Mouse (Mus musculus): Measurements from ENCODE around the gene Nelfb. TPM values are rescaled to one million over a fixed set of nuclear protein-coding genes. Genes with fewer than 3 reads are reported as not detected.

Gene Nelfb
- polyA plus RNA-seq, 1 experiment from 2014 or later = 101 TPM

DNA sequence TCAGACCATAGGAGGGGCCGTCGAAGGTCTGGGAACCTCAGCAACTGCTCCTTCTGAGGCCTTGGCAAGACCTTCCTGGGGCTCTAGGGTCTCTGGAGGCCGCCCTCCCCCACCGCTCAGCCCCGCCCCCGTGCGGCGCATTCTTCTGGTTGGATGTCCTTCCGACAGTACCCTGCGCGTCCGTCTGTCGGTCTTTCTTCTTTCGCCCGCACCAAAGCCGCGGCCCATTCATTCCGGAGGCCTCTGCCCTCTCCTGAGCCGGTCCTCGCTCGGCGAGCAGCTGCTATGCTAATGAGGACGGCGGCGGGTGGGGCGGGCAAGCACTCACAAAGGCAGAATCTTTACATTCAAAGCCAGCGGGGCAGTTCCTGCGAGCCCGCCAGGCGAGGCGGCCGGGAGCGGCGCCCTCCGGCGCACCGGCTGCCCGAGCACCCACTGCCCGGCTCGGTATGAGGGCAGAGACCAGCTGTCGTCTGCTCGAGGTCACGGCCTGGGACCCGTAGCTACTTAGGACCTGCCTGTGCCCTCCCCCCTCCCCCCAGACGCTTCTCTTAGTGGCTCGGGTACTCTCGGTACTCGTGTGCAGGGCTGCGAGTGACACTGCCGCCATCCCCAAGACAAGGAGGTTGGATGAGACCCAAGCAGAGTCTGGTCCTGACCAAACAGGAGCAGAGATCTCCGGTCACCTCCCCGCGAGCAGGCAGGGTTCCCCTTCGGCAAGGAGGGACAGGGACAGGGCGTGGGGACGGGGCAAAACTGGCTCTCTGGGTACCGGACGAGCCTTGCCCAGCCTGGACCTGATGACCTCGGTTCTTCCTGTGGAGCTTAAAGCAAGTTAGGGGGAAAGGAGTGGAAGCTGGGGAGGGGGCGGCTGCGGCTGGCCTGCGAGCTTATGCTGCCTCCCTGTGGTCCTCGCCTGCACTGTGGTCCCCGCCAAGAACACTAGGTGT is 25.4 kb downstream of the Nelfb start:
- Histone ChIP-seq H3K4me1 (ENCODE audit: control insufficient read depth, insufficient read depth, low read length) (peaks cover 18% of the 10 kb centered on the region; the same call in 1 of the 2 replicates), H3K9ac (ENCODE audit: low read depth, low read length) (peak overlapping the region; percentile 59), H3K4me3 (ENCODE audit: low read length) (peak overlapping the region; percentile 45), H3K4me2 (replicated peaks; ENCODE audit: low read depth, low read length) (peak overlapping the region; percentile 90), H3K27ac (ENCODE audit: low read depth, low read length) (peak overlapping the region; percentile 79; the same call in 1 of the 2 replicates), H3K9me3 (ENCODE audit: control insufficient read depth, low read length) (no peaks in the 10 kb centered on the region), H3K27me3 (ENCODE audit: control insufficient read depth, insufficient read depth, low read length) (peaks cover 14% of the 10 kb centered on the region), H3K36me3 (ENCODE audit: control insufficient read depth, insufficient read depth, low read length) (no peaks in the 10 kb centered on the region)
- peak; percentile 61 for ATAC-seq (ENCODE audit: low FRiP score, low TSS enrichment)
- WGBS = under 1% methylated on average over 63 of the region's 64 CpGs

GRCm38 (mm10) chr2:25184496-25184895 is 26.8 kb downstream of the Nelfb start:
- H3K27ac ChIP-seq (ENCODE audit: low read depth, low read length) = no peak overlapping the region
- H3K9ac ChIP-seq (ENCODE audit: low read depth, low read length) = no peak overlapping the region
- 90% methylated on average over 7 of the region's 7 CpGs for WGBS
- no peaks in the 10 kb centered on the region for H3K9me3 ChIP-seq (ENCODE audit: control insufficient read depth, low read length)
- peaks cover 21% of the 10 kb centered on the region; the same call in 1 of the 2 replicates for H3K4me1 ChIP-seq (ENCODE audit: control insufficient read depth, insufficient read depth, low read length)
- no peak overlapping the region for H3K4me2 ChIP-seq (replicated peaks; ENCODE audit: low read depth, low read length)
- no peak overlapping the region for H3K4me3 ChIP-seq (ENCODE audit: low read length)
- H3K36me3 ChIP-seq (ENCODE audit: control insufficient read depth, insufficient read depth, low read length) = no peaks in the 10 kb centered on the region
- ATAC-seq (ENCODE audit: low FRiP score, low TSS enrichment) = no peak
- peaks cover 18% of the 10 kb centered on the region for H3K27me3 ChIP-seq (ENCODE audit: control insufficient read depth, insufficient read depth, low read length)

DNA sequence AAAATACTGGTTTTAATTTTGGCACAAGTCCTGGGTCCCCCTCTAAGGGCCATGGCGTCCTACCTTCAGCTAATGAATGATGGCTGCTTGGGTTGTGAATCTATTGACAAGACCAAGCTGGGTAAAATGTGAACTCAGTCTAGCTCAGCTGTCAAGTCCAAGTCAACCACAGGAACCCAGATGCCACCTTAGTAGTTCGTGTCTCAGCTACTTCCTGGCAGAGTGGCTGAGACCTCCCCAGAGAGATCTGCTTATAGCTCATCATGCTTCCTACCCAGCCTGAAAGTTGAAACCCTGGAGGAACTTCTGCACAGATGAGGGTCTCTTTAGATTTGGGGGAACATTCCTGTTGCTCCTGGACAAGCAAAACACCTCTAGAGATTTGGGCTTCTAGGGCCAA is 28.0 kb downstream of the Nelfb start:
- peak overlapping the region; percentile 89 for H3K4me2 ChIP-seq (replicated peaks; ENCODE audit: low read depth, low read length)
- no peak overlapping the region for H3K9ac ChIP-seq (ENCODE audit: low read depth, low read length)
- peaks cover 22% of the 10 kb centered on the region for H3K4me1 ChIP-seq (ENCODE audit: control insufficient read depth, insufficient read depth, low read length)
- H3K36me3 ChIP-seq (ENCODE audit: control insufficient read depth, insufficient read depth, low read length) = no peaks in the 10 kb centered on the region
- H3K9me3 ChIP-seq (ENCODE audit: control insufficient read depth, low read length) = no peaks in the 10 kb centered on the region
- no peak overlapping the region for H3K27ac ChIP-seq (ENCODE audit: low read depth, low read length)
- peaks cover 24% of the 10 kb centered on the region for H3K27me3 ChIP-seq (ENCODE audit: control insufficient read depth, insufficient read depth, low read length)
- 50% methylated on average over 2 of the region's 2 CpGs for WGBS
- peak overlapping the region; percentile 67; the same call in 1 of the 2 replicates for H3K4me3 ChIP-seq (ENCODE audit: low read length)
- ATAC-seq (ENCODE audit: low FRiP score, low TSS enrichment) = no peak

- ATAC-seq (ENCODE audit: low FRiP score, low TSS enrichment) = no peak
- WGBS = 19% methylated on average over 6 of the region's 6 CpGs
- Histone ChIP-seq H3K9ac (ENCODE audit: low read depth, low read length) (peak overlapping the region; percentile 77; the same call in 1 of the 2 replicates), H3K4me3 (ENCODE audit: low read length) (peak overlapping the region; percentile 67), H3K27ac (ENCODE audit: low read depth, low read length) (no peak overlapping the region), H3K27me3 (ENCODE audit: control insufficient read depth, insufficient read depth, low read length) (peaks cover 27% of the 10 kb centered on the region), H3K4me2 (replicated peaks; ENCODE audit: low read depth, low read length) (peak overlapping the region; percentile 89), H3K4me1 (ENCODE audit: control insufficient read depth, insufficient read depth, low read length) (peaks cover 28% of the 10 kb centered on the region), H3K36me3 (ENCODE audit: control insufficient read depth, insufficient read depth, low read length) (no peaks in the 10 kb centered on the region), H3K9me3 (ENCODE audit: control insufficient read depth, low read length) (no peaks in the 10 kb centered on the region)
Observed at GRCm38 (mm10) chr2:25182664-25183063, 28.6 kb downstream of the Nelfb start.

DNA sequence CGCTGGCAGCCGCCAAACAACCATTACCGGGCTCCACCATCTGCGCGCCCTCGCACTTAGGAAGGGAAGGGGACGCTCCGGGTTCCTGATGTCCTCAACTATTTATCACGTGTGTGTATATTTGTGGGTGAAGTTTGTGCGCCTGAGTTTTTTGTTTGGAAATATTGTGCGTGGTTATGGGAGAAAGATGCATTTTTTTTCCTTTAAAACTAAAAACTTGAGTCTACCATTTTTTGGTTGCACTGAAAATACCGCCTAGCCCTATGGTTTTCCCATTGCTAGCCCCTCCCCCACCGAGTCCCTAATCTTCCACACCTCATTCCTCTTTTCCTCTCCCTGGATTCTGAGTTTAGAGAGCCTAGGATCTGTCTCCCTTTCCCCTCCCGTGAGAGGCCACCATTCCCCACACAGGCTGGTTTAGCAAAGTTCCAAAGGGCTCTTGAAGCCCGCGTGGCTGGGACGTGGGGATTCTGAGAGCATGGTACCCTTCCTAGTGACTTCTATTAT is 29.3 kb downstream of the Nelfb start:
- no peaks in the 10 kb centered on the region for H3K9me3 ChIP-seq (ENCODE audit: control insufficient read depth, low read length)
- peak overlapping the region; percentile 82 for H3K27ac ChIP-seq (ENCODE audit: low read depth, low read length)
- H3K4me3 ChIP-seq (ENCODE audit: low read length) = peak overlapping the region; percentile 67
- WGBS = under 1% methylated on average over 17 of the region's 17 CpGs
- peaks cover 35% of the 10 kb centered on the region for H3K4me1 ChIP-seq (ENCODE audit: control insufficient read depth, insufficient read depth, low read length)
- peak overlapping the region; percentile 77 for H3K9ac ChIP-seq (ENCODE audit: low read depth, low read length)
- no peak for ATAC-seq (ENCODE audit: low FRiP score, low TSS enrichment)
- H3K4me2 ChIP-seq (replicated peaks; ENCODE audit: low read depth, low read length) = peak overlapping the region; percentile 89
- peaks cover 27% of the 10 kb centered on the region for H3K27me3 ChIP-seq (ENCODE audit: control insufficient read depth, insufficient read depth, low read length)
- no peaks in the 10 kb centered on the region for H3K36me3 ChIP-seq (ENCODE audit: control insufficient read depth, insufficient read depth, low read length)

- Histone ChIP-seq H3K4me2 (replicated peaks; ENCODE audit: low read depth, low read length) (peak overlapping the region; percentile 89), H3K27me3 (ENCODE audit: control insufficient read depth, insufficient read depth, low read length) (peaks cover 27% of the 10 kb centered on the region), H3K9me3 (ENCODE audit: control insufficient read depth, low read length) (no peaks in the 10 kb centered on the region), H3K9ac (ENCODE audit: low read depth, low read length) (peak overlapping the region; percentile 77), H3K4me1 (ENCODE audit: control insufficient read depth, insufficient read depth, low read length) (peaks cover 41% of the 10 kb centered on the region), H3K4me3 (ENCODE audit: low read length) (peak overlapping the region; percentile 67), H3K27ac (ENCODE audit: low read depth, low read length) (peak overlapping the region; percentile 82), H3K36me3 (ENCODE audit: control insufficient read depth, insufficient read depth, low read length) (no peaks in the 10 kb centered on the region)
- under 1% methylated on average over 100 of the region's 100 CpGs for WGBS
- peak; percentile 16 for ATAC-seq (ENCODE audit: low FRiP score, low TSS enrichment)
Observed at GRCm38 (mm10) chr2:25180973-25181890, 30.1 kb downstream of the Nelfb start.

DNA sequence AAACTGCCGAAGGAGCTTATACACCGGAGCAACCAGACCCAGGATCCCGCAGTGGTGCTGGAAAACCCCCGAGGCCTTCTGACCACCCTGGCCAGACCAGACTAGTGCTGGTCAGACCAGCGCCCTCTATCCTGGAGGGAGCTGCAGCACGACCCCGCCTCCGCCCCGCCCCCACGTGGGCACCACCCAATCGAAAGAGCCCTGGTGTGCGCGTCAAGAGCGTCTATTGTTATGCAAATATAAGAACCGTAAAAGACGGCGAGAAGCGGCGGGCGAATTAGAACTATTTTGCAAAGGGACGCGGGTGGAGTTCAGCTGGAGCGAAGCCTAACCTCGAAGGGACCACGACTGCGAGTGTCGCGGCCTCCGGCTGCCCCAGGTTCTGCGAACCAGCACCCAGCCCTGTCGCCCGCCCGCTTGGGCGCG is 30.8 kb downstream of the Nelfb start, which contains the start of gene Nrarp:
TSS of gene Nrarp (plus strand) at position 281 of the 426 bp plus-strand sequence.
- H3K4me1 ChIP-seq (ENCODE audit: control insufficient read depth, insufficient read depth, low read length) = peaks cover 43% of the 10 kb centered on the region
- peak; percentile 88 for ATAC-seq (ENCODE audit: low FRiP score, low TSS enrichment)
- 0% methylated on average over 34 of the region's 35 CpGs for WGBS
- peak within 1 kb of the TSS; percentile 77 for H3K9ac ChIP-seq (ENCODE audit: low read depth, low read length)
- no peaks in the 10 kb centered on the region for H3K36me3 ChIP-seq (ENCODE audit: control insufficient read depth, insufficient read depth, low read length)
- peak within 1 kb of the TSS; percentile 89 for H3K4me2 ChIP-seq (replicated peaks; ENCODE audit: low read depth, low read length)
- H3K9me3 ChIP-seq (ENCODE audit: control insufficient read depth, low read length) = no peaks in the 10 kb centered on the region
- H3K4me3 ChIP-seq (ENCODE audit: low read length) = peak within 1 kb of the TSS; percentile 67
- H3K27ac ChIP-seq (ENCODE audit: low read depth, low read length) = peak within 1 kb of the TSS; percentile 82
- H3K27me3 ChIP-seq (ENCODE audit: control insufficient read depth, insufficient read depth, low read length) = peaks cover 27% of the 10 kb centered on the region

DNA sequence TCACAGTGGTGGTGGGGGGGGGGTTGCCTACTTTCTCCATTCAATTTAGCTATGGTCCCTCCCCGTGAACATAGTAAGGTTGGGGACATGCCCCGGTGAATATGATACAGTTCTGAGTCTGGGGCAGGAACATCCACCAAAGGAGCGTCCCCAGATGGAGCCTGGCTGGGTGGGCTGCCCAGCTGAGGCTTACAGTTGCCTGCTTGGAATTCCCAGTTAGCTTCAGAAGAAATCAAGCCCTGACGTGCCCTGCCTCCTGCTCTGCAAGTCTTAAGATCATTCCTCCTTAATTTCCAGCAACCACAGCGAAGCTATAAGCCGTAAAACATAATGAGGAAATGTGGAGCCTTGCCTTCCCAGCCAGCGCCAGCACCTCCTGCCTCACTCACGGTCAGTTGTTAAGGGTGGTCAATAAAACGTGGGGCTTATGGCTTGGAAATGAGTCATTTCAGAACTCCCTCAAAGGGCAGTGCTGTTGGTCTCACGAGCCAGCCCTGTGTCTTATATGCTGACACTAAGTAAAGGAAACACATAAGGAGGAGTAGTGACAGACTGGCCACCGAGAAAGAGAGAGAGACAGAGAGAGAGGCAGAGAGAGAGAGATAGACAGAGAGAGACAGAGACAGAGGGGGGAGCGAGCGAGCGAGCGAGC is 31.6 kb downstream of the Nelfb start:
- Histone ChIP-seq H3K27me3 (ENCODE audit: control insufficient read depth, insufficient read depth, low read length) (peaks cover 27% of the 10 kb centered on the region), H3K36me3 (ENCODE audit: control insufficient read depth, insufficient read depth, low read length) (no peaks in the 10 kb centered on the region), H3K9ac (ENCODE audit: low read depth, low read length) (peak overlapping the region; percentile 35; the same call in 1 of the 2 replicates), H3K4me1 (ENCODE audit: control insufficient read depth, insufficient read depth, low read length) (peaks cover 39% of the 10 kb centered on the region), H3K27ac (ENCODE audit: low read depth, low read length) (no peak overlapping the region; the same call in 1 of the 2 replicates), H3K4me2 (replicated peaks; ENCODE audit: low read depth, low read length) (peak overlapping the region; percentile 89), H3K9me3 (ENCODE audit: control insufficient read depth, low read length) (no peaks in the 10 kb centered on the region), H3K4me3 (ENCODE audit: low read length) (peak overlapping the region; percentile 67)
- 17% methylated on average over 15 of the region's 15 CpGs for WGBS
- ATAC-seq (ENCODE audit: low FRiP score, low TSS enrichment) = no peak
